Mouse (Mus musculus): ENCODE data around the gene Gm8068.
"Not testable (repeated sequence)": the region's sequence is repeated elsewhere in the genome, so short reads cannot be mapped to it uniquely, and the experiment has no call there.

Gm8068 gene

DNA sequence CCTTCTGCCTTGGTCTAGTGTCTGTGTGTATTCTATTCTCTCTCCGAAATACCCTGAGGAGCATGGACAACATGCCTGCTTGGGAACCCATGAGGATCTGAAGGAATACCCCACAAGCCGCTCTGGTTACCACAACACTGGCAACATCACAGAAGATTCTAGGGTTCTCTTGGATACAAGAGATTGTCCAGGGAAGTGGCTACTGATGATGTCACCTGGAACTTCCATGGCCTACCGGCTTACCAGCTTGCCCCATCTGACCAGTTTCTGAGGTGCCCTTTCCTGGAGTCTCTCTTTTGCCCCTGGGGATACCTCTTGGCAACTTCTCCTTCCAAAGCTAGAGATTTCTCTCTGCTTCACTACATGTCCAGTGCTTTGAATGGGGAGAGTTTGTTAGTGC lies at the start of gene Gm8068:
TSS of gene Gm8068 (minus strand) at position 101 of the 400 bp plus-strand sequence.
- DNase-seq (ENCODE audit: low spot score) = not testable (repeated sequence)

DNA sequence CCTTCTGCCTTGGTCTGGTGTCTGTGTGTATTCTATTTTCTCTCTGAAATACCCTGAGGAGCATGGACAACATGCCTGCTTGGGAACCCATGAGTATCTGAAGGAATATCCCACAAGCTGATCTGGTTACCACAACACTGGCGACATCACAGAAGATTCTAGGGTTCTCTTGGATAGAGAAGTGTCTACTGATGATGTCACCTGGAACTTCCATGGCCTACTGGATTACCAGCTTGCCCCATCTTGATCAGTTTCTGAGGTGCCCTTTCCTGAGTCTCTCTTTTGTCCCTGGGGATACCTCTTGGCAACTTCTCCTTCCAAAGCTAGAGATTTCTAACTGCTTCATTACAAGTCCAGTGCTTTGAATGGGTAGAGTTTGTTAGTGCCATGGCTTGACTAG lies 48.8 kb upstream of the Gm8068 start, which contains the start of gene Gm7929:
TSS of gene Gm7929 (minus strand) at position 101 of the 400 bp plus-strand sequence.
- DNase-seq (ENCODE audit: low spot score) = not testable (repeated sequence)

DNA sequence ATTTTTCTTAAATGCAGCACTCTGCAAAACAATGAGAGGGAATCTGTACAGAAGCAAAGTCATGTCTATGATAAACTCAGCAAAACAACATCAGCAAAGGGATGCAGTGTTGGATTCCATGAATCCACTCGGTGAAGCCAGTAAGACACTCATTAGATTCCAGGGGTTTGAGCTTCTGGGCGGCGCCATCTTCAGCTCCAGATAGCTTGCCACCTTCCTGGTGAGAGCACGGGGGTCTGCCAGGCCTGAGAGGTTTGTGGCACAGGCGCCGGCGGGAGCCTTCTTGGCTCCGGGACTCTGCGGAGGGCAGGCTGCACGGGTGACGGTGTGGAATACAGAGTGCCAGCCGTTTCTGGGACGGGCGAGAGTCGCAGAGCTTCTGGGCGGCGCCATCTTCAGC lies 21.8 kb upstream of the Gm8068 start:
- DNase-seq (ENCODE audit: low spot score) = not testable (repeated sequence)

DNA sequence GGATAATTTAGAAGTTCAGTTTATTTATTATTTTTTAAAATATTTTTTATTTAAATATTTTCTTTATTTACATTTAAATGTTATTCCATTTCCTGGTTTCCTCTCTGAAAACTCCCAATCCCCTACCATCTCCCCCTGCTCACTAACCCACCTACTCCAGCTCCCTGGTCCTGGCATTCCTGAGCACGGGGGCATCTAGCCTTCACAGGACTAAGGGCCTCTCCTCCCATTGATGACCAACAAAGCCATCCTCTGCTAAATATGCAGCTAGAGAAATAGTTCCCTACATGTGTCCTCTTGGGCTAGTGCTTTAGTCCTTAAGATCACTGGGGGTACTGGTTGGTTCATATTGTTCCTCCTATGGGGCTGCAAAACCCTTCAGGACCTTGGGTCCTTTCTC lies 15.5 kb upstream of the Gm8068 start:
- not testable (repeated sequence) for DNase-seq (ENCODE audit: low spot score)

DNA sequence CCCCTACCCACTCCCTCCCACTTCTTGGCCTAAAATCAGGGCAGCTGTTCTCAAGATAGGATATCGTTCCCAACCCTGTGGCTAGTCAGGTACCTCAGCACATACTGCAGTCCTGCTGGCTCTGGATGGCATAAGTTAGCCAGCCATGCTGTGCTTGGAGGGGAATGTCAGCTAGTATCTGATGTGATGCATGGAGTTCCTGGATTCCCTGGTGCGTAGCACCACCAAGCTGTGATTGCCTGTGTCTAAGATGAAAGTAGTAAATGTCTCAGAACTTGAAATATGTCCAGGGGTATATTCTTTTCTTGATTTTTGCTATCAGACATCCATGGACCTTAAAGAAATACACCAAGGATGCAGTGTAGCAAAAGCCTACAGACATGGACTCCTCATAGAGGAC lies 53.5 kb downstream of the Gm8068 start:
- DNase-seq (ENCODE audit: low spot score) = not testable (repeated sequence)

Data from retina, embryonic 14.5 days (tissue).